Mouse (Mus musculus): ENCODE data around the gene Cbx4. TPM values are rescaled to one million over a fixed set of nuclear protein-coding genes. Genes with fewer than 3 reads are reported as not detected.
A peak's percentile ranks its signal among the peaks of the same experiment; 100 is the strongest.

Gene Cbx4
- polyA plus RNA-seq, 1 experiment from 2014 or later = 9.9 TPM

GRCm38 (mm10) chr11:119041325-119041716, 44.7 kb downstream of the Cbx4 start:
- Histone ChIP-seq H3K4me2 (peak overlapping the region; percentile 96), H3K27ac (peak overlapping the region; percentile 10; the same call in 1 of the 2 replicates), H3K9me3 (replicated peaks) (no peaks in the 10 kb centered on the region), H3K9ac (peak overlapping the region; percentile 40), H3K4me1 (peaks cover 82% of the 10 kb centered on the region), H3K27me3 (peaks cover 87% of the 10 kb centered on the region), H3K4me3 (replicated peaks) (peak overlapping the region; percentile 83), H3K36me3 (peaks cover 9% of the 10 kb centered on the region)
- peak; percentile 62 for ATAC-seq (replicated peaks; ENCODE audit: low FRiP score)
- WGBS = under 1% methylated on average over 31 of the region's 31 CpGs

GRCm38 (mm10) chr11:119040600-119041324, 45.3 kb downstream of the Cbx4 start, which contains the start of gene Cbx8:
Cbx8 (minus strand) TSS chr11:119040969.
- H3K4me1 ChIP-seq = peaks cover 84% of the 10 kb centered on the region

GRCm38 (mm10) chr11:119039732-119040512, 46.1 kb downstream of the Cbx4 start:
- Histone ChIP-seq H3K9me3 (replicated peaks) (no peaks in the 10 kb centered on the region), H3K4me2 (peak overlapping the region; percentile 93), H3K36me3 (peaks cover 9% of the 10 kb centered on the region), H3K4me3 (replicated peaks) (peak overlapping the region; percentile 83), H3K9ac (peak overlapping the region; percentile 85), H3K27ac (peak overlapping the region; percentile 83), H3K4me1 (peaks cover 88% of the 10 kb centered on the region), H3K27me3 (peaks cover 87% of the 10 kb centered on the region)
- WGBS = 9% methylated on average over 21 of the region's 21 CpGs
- no peak for ATAC-seq (replicated peaks; ENCODE audit: low FRiP score)

More at GRCm38 (mm10) chr11:119040600-119041324, 45.3 kb downstream of the Cbx4 start, which contains the start of gene Cbx8:
- H3K4me2 ChIP-seq = peak within 1 kb of the TSS; percentile 96
- H3K9ac ChIP-seq = peak within 1 kb of the TSS; percentile 85
- H3K27me3 ChIP-seq = peaks cover 87% of the 10 kb centered on the region
- under 1% methylated on average over 62 of the region's 63 CpGs for WGBS
- no peaks in the 10 kb centered on the region for H3K9me3 ChIP-seq (replicated peaks)
- peaks cover 9% of the 10 kb centered on the region for H3K36me3 ChIP-seq
- peak; percentile 92 for ATAC-seq (replicated peaks; ENCODE audit: low FRiP score)
- peak within 1 kb of the TSS; percentile 83 for H3K27ac ChIP-seq
- peak within 1 kb of the TSS; percentile 83 for H3K4me3 ChIP-seq (replicated peaks)

- Histone ChIP-seq H3K4me2 (peak overlapping the region; percentile 93; the same call in 1 of the 2 replicates), H3K27ac (no peak overlapping the region), H3K36me3 (peaks cover 9% of the 10 kb centered on the region), H3K4me3 (replicated peaks) (0 out of 2 replicates have a peak overlapping the region, but pooled peaks have one; percentile 3), H3K9me3 (replicated peaks) (no peaks in the 10 kb centered on the region), H3K4me1 (peaks cover 88% of the 10 kb centered on the region), H3K9ac (no peak overlapping the region), H3K27me3 (peaks cover 86% of the 10 kb centered on the region)
- ATAC-seq (replicated peaks; ENCODE audit: low FRiP score) = no peak
- WGBS = 58% methylated on average over 22 of the region's 22 CpGs
These were observed 47.1 kb downstream of the Cbx4 start for GRCm38 (mm10) chr11:119038744-119039484.

- no peak for ATAC-seq (replicated peaks; ENCODE audit: low FRiP score)
- Histone ChIP-seq H3K4me3 (replicated peaks) (peak overlapping the region; percentile 49), H3K4me1 (peaks cover 82% of the 10 kb centered on the region), H3K9me3 (replicated peaks) (no peaks in the 10 kb centered on the region), H3K27ac (no peak overlapping the region), H3K27me3 (peaks cover 86% of the 10 kb centered on the region), H3K9ac (peak overlapping the region; percentile 48), H3K36me3 (peaks cover 9% of the 10 kb centered on the region), H3K4me2 (peak overlapping the region; percentile 81)
- 17% methylated on average over 18 of the region's 18 CpGs for WGBS
These were observed 48.1 kb downstream of the Cbx4 start for GRCm38 (mm10) chr11:119037780-119038401.

GRCm38 (mm10) chr11:119036934-119037779, 48.9 kb downstream of the Cbx4 start:
- Histone ChIP-seq H3K4me1 (peaks cover 75% of the 10 kb centered on the region), H3K4me2 (peak overlapping the region; percentile 81), H3K9ac (peak overlapping the region; percentile 48), H3K4me3 (replicated peaks) (peak overlapping the region; percentile 49), H3K36me3 (peaks cover 9% of the 10 kb centered on the region), H3K27me3 (peaks cover 79% of the 10 kb centered on the region), H3K9me3 (replicated peaks) (no peaks in the 10 kb centered on the region), H3K27ac (no peak overlapping the region)
- WGBS = 1% methylated on average over 57 of the region's 57 CpGs
- ATAC-seq (replicated peaks; ENCODE audit: low FRiP score) = no peak

- Histone ChIP-seq H3K27me3 (peaks cover 72% of the 10 kb centered on the region), H3K4me1 (peaks cover 68% of the 10 kb centered on the region)
These were observed 49.6 kb downstream of the Cbx4 start for GRCm38 (mm10) chr11:119036447-119036846.

GRCm38 (mm10) chr11:119035686-119036165, 50.3 kb downstream of the Cbx4 start:
- Histone ChIP-seq H3K9me3 (replicated peaks) (no peaks in the 10 kb centered on the region), H3K9ac (0 out of 2 replicates have a peak overlapping the region, but pooled peaks have one; percentile 21), H3K4me1 (peaks cover 64% of the 10 kb centered on the region), H3K36me3 (peaks cover 13% of the 10 kb centered on the region), H3K27me3 (peaks cover 69% of the 10 kb centered on the region), H3K27ac (no peak overlapping the region), H3K4me3 (replicated peaks) (0 out of 2 replicates have a peak overlapping the region, but pooled peaks have one; percentile 8), H3K4me2 (no peak overlapping the region)
- no peak for ATAC-seq (replicated peaks; ENCODE audit: low FRiP score)
- WGBS = 4% methylated on average over 21 of the region's 21 CpGs

More at GRCm38 (mm10) chr11:119036447-119036846, 49.6 kb downstream of the Cbx4 start:
- no peak overlapping the region for H3K9ac ChIP-seq
- peak overlapping the region; percentile 49; the same call in 1 of the 2 replicates for H3K4me3 ChIP-seq (replicated peaks)
- ATAC-seq (replicated peaks; ENCODE audit: low FRiP score) = no peak
- peak overlapping the region; percentile 81 for H3K4me2 ChIP-seq
- 3% methylated on average over 15 of the region's 15 CpGs for WGBS
- H3K36me3 ChIP-seq = peaks cover 9% of the 10 kb centered on the region
- H3K9me3 ChIP-seq (replicated peaks) = no peaks in the 10 kb centered on the region
- no peak overlapping the region for H3K27ac ChIP-seq

GRCm38 (mm10) chr11:119035094-119035685, 50.8 kb downstream of the Cbx4 start:
- H3K4me3 ChIP-seq (replicated peaks) = 0 out of 2 replicates have a peak overlapping the region, but pooled peaks have one; percentile 8

GRCm38 (mm10) chr11:119034635-119035034, 51.4 kb downstream of the Cbx4 start:
- Histone ChIP-seq H3K36me3 (peaks cover 23% of the 10 kb centered on the region), H3K4me1 (peaks cover 56% of the 10 kb centered on the region), H3K9me3 (replicated peaks) (no peaks in the 10 kb centered on the region), H3K9ac (no peak overlapping the region), H3K4me2 (peak overlapping the region; percentile 56), H3K4me3 (replicated peaks) (peak overlapping the region; percentile 32), H3K27me3 (peaks cover 67% of the 10 kb centered on the region), H3K27ac (no peak overlapping the region)
- 2% methylated on average over 19 of the region's 19 CpGs for WGBS
- ATAC-seq (replicated peaks; ENCODE audit: low FRiP score) = no peak

More at GRCm38 (mm10) chr11:119035094-119035685, 50.8 kb downstream of the Cbx4 start:
- Histone ChIP-seq H3K9ac (0 out of 2 replicates have a peak overlapping the region, but pooled peaks have one; percentile 21), H3K4me1 (peaks cover 61% of the 10 kb centered on the region), H3K27ac (no peak overlapping the region), H3K27me3 (peaks cover 69% of the 10 kb centered on the region), H3K4me2 (no peak overlapping the region), H3K36me3 (peaks cover 18% of the 10 kb centered on the region), H3K9me3 (replicated peaks) (no peaks in the 10 kb centered on the region)
- 3% methylated on average over 21 of the region's 21 CpGs for WGBS
- ATAC-seq (replicated peaks; ENCODE audit: low FRiP score) = no peak
